Mouse (Mus musculus) left cerebral cortex, adult 18-20 months (tissue): ENCODE measurements around the gene Wdr75. TPM values are rescaled to one million over a fixed set of nuclear protein-coding genes. Genes with fewer than 3 reads are reported as not detected.

Experiments used
- DNase-seq, 2 experiments: peaks; one replicate each; pipeline ENCODE4 v3.0.0; 2021 to 2022; ENCODE audit warnings: low spot score in 2 of 2, mixed read lengths in 1 of 2
- long read RNA-seq, 2 experiments: library from polyadenylated mRNA; stranded (forward); transcript quantifications; one replicate each; pipeline ENCODE4 v2.0.0; 2021
- total RNA-seq, 2 experiments: library from RNA; stranded (reverse); gene quantifications; 2 replicates each; pipeline ENCODE4 v1.2.3; 2021

The Wdr75 gene
- total RNA-seq = 10 to 100 TPM; 39.4 to 42.1 TPM
- long read RNA-seq, experiment 1, transcript Wdr75-201 (21 exons, 2,953 nt) = major isoform, 30 of 35 reads
- long read RNA-seq, experiment 1, partial matches to known transcripts = 3 of 35 reads
- long read RNA-seq, experiment 1, other reads (novel, unspliced or antisense) = 2 of 35 reads
- long read RNA-seq, experiment 2, transcript Wdr75-201 (21 exons, 2,953 nt) = major isoform, 23 of 28 reads
- long read RNA-seq, experiment 2, partial matches to known transcripts = 1 of 28 reads
- long read RNA-seq, experiment 2, other reads (novel, unspliced or antisense) = 3 of 28 reads

GRCm38 (mm10) chr1:45794969-45795908, at the start of gene Wdr75:
Wdr75 (plus strand) TSS chr1:45795166.
- peak; percentile 96 to 97 for DNase-seq

GRCm38 (mm10) chr1:45755902-45756301, 39.1 kb upstream of the Wdr75 start:
- no peak for DNase-seq

GRCm38 (mm10) chr1:45756707-45757106, 38.3 kb upstream of the Wdr75 start:
- DNase-seq = no peak

- no peak for DNase-seq
Observed at GRCm38 (mm10) chr1:45758011-45758410, 37.0 kb upstream of the Wdr75 start.

GRCm38 (mm10) chr1:45760667-45761467, 34.1 kb upstream of the Wdr75 start:
- DNase-seq = no peak

GRCm38 (mm10) chr1:45761468-45761795, 33.5 kb upstream of the Wdr75 start:
- no peak for DNase-seq

GRCm38 (mm10) chr1:45765678-45766077, 29.3 kb upstream of the Wdr75 start:
- no peak for DNase-seq

- DNase-seq = peak; percentile 73 to 84
Observed at GRCm38 (mm10) chr1:45766123-45766522, 28.8 kb upstream of the Wdr75 start.

- no peak for DNase-seq
Observed at GRCm38 (mm10) chr1:45767533-45767932, 27.4 kb upstream of the Wdr75 start.

GRCm38 (mm10) chr1:45769321-45769720, 25.6 kb upstream of the Wdr75 start:
- DNase-seq = no peak

GRCm38 (mm10) chr1:45770051-45770450, 24.9 kb upstream of the Wdr75 start:
- no peak for DNase-seq

- no peak for DNase-seq
Observed at GRCm38 (mm10) chr1:45780606-45781288, 14.2 kb upstream of the Wdr75 start.

- peak; percentile 22 to 23 for DNase-seq
Observed at GRCm38 (mm10) chr1:45816889-45817288, 21.9 kb downstream of the Wdr75 start.

- no peak for DNase-seq
Observed at GRCm38 (mm10) chr1:45818564-45818963, 23.6 kb downstream of the Wdr75 start.

- DNase-seq = no peak
Observed at GRCm38 (mm10) chr1:45824441-45824840, 29.5 kb downstream of the Wdr75 start.

- peak; percentile 58 to 68 for DNase-seq
Observed at GRCm38 (mm10) chr1:45825140-45825539, 30.2 kb downstream of the Wdr75 start.

- no peak for DNase-seq
Observed at GRCm38 (mm10) chr1:45825630-45826029, 30.7 kb downstream of the Wdr75 start.

GRCm38 (mm10) chr1:45826148-45826547, 31.2 kb downstream of the Wdr75 start:
- DNase-seq = no peak

GRCm38 (mm10) chr1:45826796-45827195, 31.8 kb downstream of the Wdr75 start:
- no peak for DNase-seq

GRCm38 (mm10) chr1:45830453-45831206, 35.7 kb downstream of the Wdr75 start:
- no peak for DNase-seq
